Mouse (Mus musculus) E14TG2a.4 (cell line): ENCODE measurements around the gene Nkx2-5.

Source experiments
- CTCF ChIP-seq: conservative IDR thresholded peaks from 2 replicates; pipeline ENCODE4 v1.5.1; 2014; ENCODE audit warnings: low read length
- NANOG ChIP-seq: IDR thresholded peaks from 2 replicates; pipeline ENCODE4 v1.6.1; 2014; ENCODE audit warnings: borderline replicate concordance, low read length, mixed read lengths
- POU5F1 ChIP-seq: IDR thresholded peaks from 2 replicates; pipeline ENCODE4 v1.6.1; 2014; ENCODE audit warnings: low read length, borderline replicate concordance

GRCm38 (mm10) chr17:26892635-26893375, 48.0 kb upstream of the Nkx2-5 start:
- TF ChIP-seq CTCF = no peak
- TF ChIP-seq NANOG = no peak
- TF ChIP-seq POU5F1 = no peak
